Mouse (Mus musculus): ENCODE data around the gene Pbx2. TPM values are rescaled to one million over a fixed set of nuclear protein-coding genes. Genes with fewer than 3 reads are reported as not detected.
A peak's percentile ranks its signal among the peaks of the same experiment; 100 is the strongest.

The Pbx2 gene
- total RNA-seq, 2 experiments from 2014 or later, result 31.1 to 31.3 TPM

- no peak for ATAC-seq (replicated peaks; ENCODE audit: low FRiP score, low TSS enrichment, poor library complexity, severe bottlenecking)
These were observed 5.0 kb downstream of the Pbx2 start for GRCm38 (mm10) chr17:34596098-34596497.

GRCm38 (mm10) chr17:34597566-34598095 lies 6.6 kb downstream of the Pbx2 start, which contains the start of gene Ager:
Gene Ager (plus strand): TSS chr17:34597862.
- no peak for ATAC-seq (replicated peaks; ENCODE audit: low FRiP score, low TSS enrichment, poor library complexity, severe bottlenecking)

- ATAC-seq (replicated peaks; ENCODE audit: low FRiP score, low TSS enrichment, poor library complexity, severe bottlenecking), result no peak
These were observed 8.8 kb downstream of the Pbx2 start for GRCm38 (mm10) chr17:34599891-34600290.

- no peak for ATAC-seq (replicated peaks; ENCODE audit: low FRiP score, low TSS enrichment, poor library complexity, severe bottlenecking)
These were observed 10.7 kb downstream of the Pbx2 start for GRCm38 (mm10) chr17:34601796-34602195.

GRCm38 (mm10) chr17:34603375-34604060 lies 12.5 kb downstream of the Pbx2 start, which contains the start of gene Rnf5:
Gene Rnf5 (minus strand): TSS chr17:34603690.
- ATAC-seq (replicated peaks; ENCODE audit: low FRiP score, low TSS enrichment, poor library complexity, severe bottlenecking), result peak; percentile 84

- ATAC-seq (replicated peaks; ENCODE audit: low FRiP score, low TSS enrichment, poor library complexity, severe bottlenecking), result peak; percentile 73
These were observed 13.0 kb downstream of the Pbx2 start, which contains the start of gene Agpat1 for GRCm38 (mm10) chr17:34604061-34604508. Gene Agpat1 (plus strand): TSS chr17:34604262.

GRCm38 (mm10) chr17:34604511-34605237 lies 13.6 kb downstream of the Pbx2 start:
- no peak for ATAC-seq (replicated peaks; ENCODE audit: low FRiP score, low TSS enrichment, poor library complexity, severe bottlenecking)

GRCm38 (mm10) chr17:34605609-34606008 lies 14.5 kb downstream of the Pbx2 start:
- ATAC-seq (replicated peaks; ENCODE audit: low FRiP score, low TSS enrichment, poor library complexity, severe bottlenecking), result peak; percentile 49

- no peak for ATAC-seq (replicated peaks; ENCODE audit: low FRiP score, low TSS enrichment, poor library complexity, severe bottlenecking)
These were observed 15.3 kb downstream of the Pbx2 start for GRCm38 (mm10) chr17:34606186-34607039.

- no peak for ATAC-seq (replicated peaks; ENCODE audit: low FRiP score, low TSS enrichment, poor library complexity, severe bottlenecking)
These were observed 16.9 kb downstream of the Pbx2 start for GRCm38 (mm10) chr17:34607997-34608396.

- ATAC-seq (replicated peaks; ENCODE audit: low FRiP score, low TSS enrichment, poor library complexity, severe bottlenecking), result no peak
These were observed 20.0 kb downstream of the Pbx2 start for GRCm38 (mm10) chr17:34611050-34611449.

- ATAC-seq (replicated peaks; ENCODE audit: low FRiP score, low TSS enrichment, poor library complexity, severe bottlenecking), result peak; percentile 81
These were observed 22.1 kb downstream of the Pbx2 start for GRCm38 (mm10) chr17:34613054-34613645.

GRCm38 (mm10) chr17:34613830-34614229 lies 22.8 kb downstream of the Pbx2 start:
- no peak for ATAC-seq (replicated peaks; ENCODE audit: low FRiP score, low TSS enrichment, poor library complexity, severe bottlenecking)

GRCm38 (mm10) chr17:34615871-34616270 lies 24.8 kb downstream of the Pbx2 start, which contains the start of gene Egfl8:
Gene Egfl8 (minus strand): TSS chr17:34615971.
- ATAC-seq (replicated peaks; ENCODE audit: low FRiP score, low TSS enrichment, poor library complexity, severe bottlenecking), result no peak

- ATAC-seq (replicated peaks; ENCODE audit: low FRiP score, low TSS enrichment, poor library complexity, severe bottlenecking), result peak; percentile 79
These were observed 27.9 kb downstream of the Pbx2 start for GRCm38 (mm10) chr17:34618999-34619398.

- ATAC-seq (replicated peaks; ENCODE audit: low FRiP score, low TSS enrichment, poor library complexity, severe bottlenecking), result no peak
These were observed 29.9 kb downstream of the Pbx2 start for GRCm38 (mm10) chr17:34621006-34621405.

- no peak for ATAC-seq (replicated peaks; ENCODE audit: low FRiP score, low TSS enrichment, poor library complexity, severe bottlenecking)
These were observed 32.1 kb downstream of the Pbx2 start for GRCm38 (mm10) chr17:34623161-34623560.

- ATAC-seq (replicated peaks; ENCODE audit: low FRiP score, low TSS enrichment, poor library complexity, severe bottlenecking), result no peak
These were observed 33.9 kb downstream of the Pbx2 start for GRCm38 (mm10) chr17:34624981-34625380.

Data from megakaryocyte-erythroid progenitor cell, adult 5-6 weeks (primary cell).